Mouse (Mus musculus): ENCODE measurements around the gene Fads2.

The Fads2 gene

GRCm38 (mm10) chr19:10041388-10042148 lies 60.0 kb downstream of the Fads2 start, which contains the start of gene Fads3:
TSS of gene Fads3 (plus strand) at chr19:10041569.
- DNase-seq (ENCODE audit: low read depth, low spot score), result peak; percentile 68

DNA sequence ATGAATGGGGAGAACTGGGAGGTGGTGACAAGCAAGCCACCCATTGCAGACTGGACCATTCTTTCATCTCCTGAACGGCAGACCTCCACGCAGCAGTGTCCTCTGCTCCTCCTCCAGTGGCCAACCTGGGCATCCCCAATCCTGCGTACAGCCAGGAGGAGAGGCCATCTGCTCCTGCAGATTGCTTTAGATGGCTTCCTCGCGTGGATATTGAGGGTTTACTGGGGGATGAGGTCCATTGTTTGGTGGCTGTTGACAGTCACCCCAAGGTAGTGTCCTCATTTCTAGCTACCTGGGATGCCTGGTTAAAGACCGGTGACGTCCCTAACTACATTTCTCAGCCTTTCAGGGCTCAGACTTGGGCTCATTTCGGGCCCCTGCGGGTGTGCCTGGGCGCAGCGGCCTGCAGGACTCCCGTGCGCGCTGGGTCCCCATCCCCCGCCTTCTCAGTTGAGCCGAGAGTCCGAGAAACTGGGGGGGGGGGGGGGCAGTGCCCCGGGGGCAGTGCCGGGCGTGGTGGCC lies 60.6 kb downstream of the Fads2 start:
- no peak for DNase-seq (ENCODE audit: low read depth, low spot score)

DNA sequence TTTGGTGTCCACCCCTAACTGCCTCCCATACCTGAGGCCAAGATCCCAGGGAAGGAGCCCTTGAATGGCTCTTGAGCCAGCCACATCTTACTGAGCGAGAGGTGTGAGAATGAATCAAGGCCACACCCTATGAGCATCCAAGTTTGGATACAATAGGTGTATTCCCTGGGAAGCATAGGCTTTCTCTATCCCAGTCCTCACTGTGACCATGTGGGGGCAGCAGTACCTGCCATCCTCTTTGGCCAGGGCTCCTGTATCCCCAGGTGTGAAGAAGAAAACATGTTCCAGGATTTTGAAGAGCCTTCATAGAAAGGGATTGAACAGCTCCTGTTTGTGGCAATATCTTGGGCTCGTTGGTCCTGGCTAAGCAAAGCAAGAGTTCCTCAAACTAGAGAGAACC lies 61.9 kb downstream of the Fads2 start:
- peak; percentile 42 for DNase-seq (ENCODE audit: low read depth, low spot score)

- peak; percentile 78 for DNase-seq (ENCODE audit: low read depth, low spot score)
Observed at GRCm38 (mm10) chr19:10038910-10039309, 62.6 kb downstream of the Fads2 start.

DNA sequence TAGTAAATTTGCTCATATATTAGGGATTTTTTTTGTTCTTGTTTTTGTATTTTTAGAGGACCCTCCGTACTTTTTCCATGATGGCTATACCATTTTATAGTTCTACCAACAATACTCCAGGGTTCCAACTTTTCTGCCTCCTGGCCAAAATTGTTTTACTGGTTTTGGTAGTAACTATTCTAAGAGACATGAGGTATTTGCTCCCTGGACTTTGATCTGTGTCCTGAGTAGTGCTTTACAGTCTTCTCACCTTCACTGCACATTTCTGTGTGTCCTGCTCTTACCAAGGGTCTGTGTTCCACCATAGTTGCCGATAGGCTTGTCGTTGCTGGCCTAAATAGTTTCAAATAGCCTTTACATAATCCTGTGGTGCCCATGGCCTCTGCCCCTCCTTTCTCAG lies 63.2 kb downstream of the Fads2 start:
- no peak for DNase-seq (ENCODE audit: low read depth, low spot score)

DNA sequence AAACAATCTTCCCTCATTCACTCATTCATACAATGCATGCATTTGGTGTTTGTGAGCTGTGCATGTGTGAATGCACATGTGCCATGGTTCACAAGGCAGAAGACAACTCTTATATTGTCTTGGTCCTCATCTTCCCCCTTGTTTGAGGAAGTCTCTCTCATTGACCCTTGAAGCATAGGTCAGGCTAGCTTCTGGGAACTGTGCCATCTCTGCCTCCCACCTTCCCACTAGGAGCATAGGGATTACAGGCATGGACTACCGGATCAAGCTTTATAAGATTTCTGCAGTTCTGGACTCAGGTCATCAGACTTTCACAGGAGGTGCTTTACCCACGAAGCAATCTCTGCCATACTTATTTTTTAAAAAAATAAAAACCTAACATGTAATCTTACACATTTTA lies 64.0 kb downstream of the Fads2 start:
- DNase-seq (ENCODE audit: low read depth, low spot score), result no peak

- DNase-seq (ENCODE audit: low read depth, low spot score), result peak; percentile 91
Observed at GRCm38 (mm10) chr19:10034785-10035447, 66.6 kb downstream of the Fads2 start.

- no peak for DNase-seq (ENCODE audit: low read depth, low spot score)
Observed at GRCm38 (mm10) chr19:10034356-10034755, 67.2 kb downstream of the Fads2 start.

- peak; percentile 85 for DNase-seq (ENCODE audit: low read depth, low spot score)
Observed at GRCm38 (mm10) chr19:10033211-10033973, 68.2 kb downstream of the Fads2 start.

GRCm38 (mm10) chr19:10029746-10030145 lies 71.8 kb downstream of the Fads2 start:
- DNase-seq (ENCODE audit: low read depth, low spot score), result no peak

GRCm38 (mm10) chr19:10025169-10025875 lies 76.2 kb downstream of the Fads2 start:
- DNase-seq (ENCODE audit: low read depth, low spot score), result peak; percentile 72

- DNase-seq (ENCODE audit: low read depth, low spot score), result no peak
Observed at GRCm38 (mm10) chr19:10023304-10023758, 78.2 kb downstream of the Fads2 start.

GRCm38 (mm10) chr19:10022414-10023303 lies 78.9 kb downstream of the Fads2 start:
- DNase-seq (ENCODE audit: low read depth, low spot score), result peak; percentile 81

DNA sequence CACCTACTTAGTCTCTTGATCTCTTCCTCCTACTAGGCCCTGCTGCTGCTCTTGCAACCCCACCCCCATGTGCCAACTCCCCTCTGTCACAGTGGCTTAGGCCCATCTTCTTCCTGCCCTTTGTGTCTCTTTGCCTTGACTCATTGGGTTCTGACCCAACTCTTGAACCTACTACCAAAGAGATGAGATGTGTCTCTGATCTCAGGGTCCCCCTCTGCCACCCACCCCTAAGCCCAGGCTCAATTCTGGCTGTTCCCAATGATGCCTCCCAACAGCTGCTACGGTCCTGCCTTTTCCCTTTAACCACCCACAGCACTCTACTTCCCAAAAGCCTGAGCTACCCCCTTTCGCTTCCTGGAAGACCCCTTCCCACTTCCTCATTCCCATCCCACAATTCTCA lies 79.6 kb downstream of the Fads2 start:
- DNase-seq (ENCODE audit: low read depth, low spot score), result no peak

DNA sequence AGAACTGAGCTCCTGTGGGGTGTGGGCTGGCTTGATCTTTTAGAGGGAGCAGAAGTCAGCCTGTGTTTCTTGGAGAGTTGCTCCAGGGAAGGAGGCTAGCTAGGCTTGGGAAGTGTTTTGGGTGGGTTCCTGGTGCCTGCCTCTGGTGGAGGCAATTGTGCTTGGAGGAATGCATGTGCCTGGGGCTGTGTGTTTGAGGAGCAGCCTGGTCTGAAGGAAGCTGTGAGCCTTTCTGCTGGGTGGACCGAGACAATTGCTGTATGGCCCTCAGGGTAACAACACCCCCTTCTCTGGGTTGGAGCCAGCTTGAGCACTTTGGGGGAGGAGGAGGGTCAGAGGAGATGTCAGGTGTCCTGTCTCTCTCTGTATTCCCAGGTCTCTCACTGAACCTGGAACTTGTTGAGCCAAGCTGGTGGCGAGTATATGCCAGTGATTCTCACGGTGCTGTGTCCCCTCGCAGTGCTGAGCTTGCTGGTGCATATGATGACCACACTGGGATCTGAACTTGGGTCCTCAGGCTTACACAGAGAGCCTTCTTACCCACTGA lies 82.3 kb downstream of the Fads2 start:
- DNase-seq (ENCODE audit: low read depth, low spot score), result no peak

DNA sequence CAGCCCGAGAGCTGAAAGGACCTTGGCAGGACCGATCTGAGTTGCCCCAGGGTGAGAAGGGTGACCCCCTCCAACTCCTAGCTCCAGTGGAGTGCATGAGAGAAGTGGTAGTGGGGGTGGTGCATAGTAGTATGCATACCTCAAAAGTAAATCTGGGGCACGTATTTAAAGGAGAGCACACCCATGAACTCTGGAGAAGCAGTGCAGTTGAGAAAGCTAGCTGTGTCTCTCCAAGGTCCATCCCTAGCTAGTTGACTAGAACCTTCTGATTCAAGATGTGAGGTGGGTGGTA lies 83.1 kb downstream of the Fads2 start:
- DNase-seq (ENCODE audit: low read depth, low spot score), result peak; percentile 16

DNA sequence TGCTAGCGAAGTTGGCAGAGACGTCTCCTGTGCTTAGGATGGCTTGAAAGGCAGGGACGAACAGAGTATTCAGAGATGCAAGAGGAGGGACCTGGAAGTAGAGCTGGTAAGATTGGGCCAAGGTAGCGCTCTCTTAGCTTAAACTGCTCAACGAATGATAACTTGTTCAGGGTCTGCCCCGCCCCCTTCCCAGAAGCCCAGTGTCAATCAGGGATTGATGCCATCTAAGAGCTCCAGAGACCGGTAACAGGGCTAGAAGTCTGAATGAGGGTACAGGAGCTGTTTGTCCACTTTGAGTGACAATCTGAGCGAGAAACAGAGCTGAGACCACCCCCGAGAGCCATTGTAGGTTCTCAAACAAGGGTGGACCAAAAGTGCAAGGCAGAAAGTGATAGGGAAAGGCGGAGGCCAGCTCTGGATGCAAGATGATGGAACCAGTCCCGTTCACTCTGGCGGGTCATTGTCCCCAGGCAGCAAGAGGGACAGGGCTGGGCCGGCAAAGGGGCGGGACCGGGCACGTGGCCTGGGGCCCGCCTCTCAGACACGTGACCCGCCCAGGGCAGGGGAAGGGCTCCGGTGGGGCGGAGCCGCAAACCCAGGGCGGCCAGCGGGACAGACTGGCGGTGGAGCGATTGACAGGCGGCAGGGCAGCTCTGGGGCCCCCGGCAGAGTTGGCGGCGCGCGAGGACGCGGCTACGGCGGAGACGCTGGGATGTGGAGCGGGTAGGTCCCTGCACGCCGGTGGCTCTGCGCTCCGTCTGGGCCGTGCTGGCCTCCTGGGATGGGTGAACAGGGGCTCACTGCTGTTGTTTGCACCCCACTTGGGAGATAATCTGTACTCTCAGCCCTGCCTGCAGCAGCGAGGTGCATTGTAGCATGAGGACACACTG lies 83.7 kb downstream of the Fads2 start:
- DNase-seq (ENCODE audit: low read depth, low spot score), result peak; percentile 71

DNA sequence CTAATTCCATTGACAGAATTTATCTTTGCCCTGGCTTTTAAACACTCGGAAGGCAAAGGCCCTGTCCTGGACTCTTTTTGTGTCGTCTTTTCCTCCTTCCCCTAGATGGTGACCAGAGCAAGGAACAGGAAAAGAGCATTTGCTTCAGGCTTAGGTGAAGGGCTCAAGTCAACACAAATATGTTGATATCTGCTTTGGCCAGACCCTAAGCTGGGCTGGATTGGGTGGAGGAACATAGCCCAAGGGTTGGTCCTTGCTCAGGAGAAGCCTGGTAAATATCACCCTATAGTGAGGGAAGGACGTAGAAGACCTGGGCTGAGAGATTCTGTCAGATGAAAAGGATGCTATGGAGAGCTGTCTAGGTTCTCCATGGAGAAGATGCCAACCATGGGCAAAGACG lies 85.4 kb downstream of the Fads2 start:
- DNase-seq (ENCODE audit: low read depth, low spot score), result no peak

- DNase-seq (ENCODE audit: low read depth, low spot score), result no peak
Observed at GRCm38 (mm10) chr19:10015442-10015841, 86.1 kb downstream of the Fads2 start.

All from 3T3-L1 (cell line).